Mouse (Mus musculus) right cerebral cortex, adult 18-20 months (tissue): ENCODE data around the gene Hebp2.

Experiments used
- DNase-seq: peaks from one replicate; pipeline ENCODE4 v3.0.0; 2022; ENCODE audit warnings: mixed read lengths

Hebp2 gene

GRCm38 (mm10) chr10:18507869-18508473, 37.9 kb downstream of the Hebp2 start:
- DNase-seq, result no peak

DNA sequence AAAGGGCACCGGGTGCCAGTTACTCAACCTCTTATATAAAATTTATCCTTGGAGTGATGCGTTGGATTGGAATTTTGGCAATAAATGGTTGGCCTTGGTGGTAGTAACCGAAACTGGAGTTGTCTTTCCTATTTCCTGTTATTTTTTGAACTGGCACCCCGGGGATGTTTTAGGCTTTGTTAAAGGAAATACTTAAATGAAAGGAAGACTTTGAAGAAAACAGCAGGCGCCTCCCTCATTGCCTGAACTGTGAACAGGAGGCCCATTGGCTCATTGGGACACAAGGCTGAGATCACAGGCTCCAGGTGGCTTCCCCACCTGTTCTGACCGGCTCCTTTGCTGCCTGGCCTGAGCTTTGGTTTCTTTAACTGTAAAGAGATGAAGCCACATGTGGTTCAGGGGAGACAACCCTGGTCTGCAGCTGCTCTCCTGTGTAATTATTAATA, 39.4 kb downstream of the Hebp2 start:
- no peak for DNase-seq

- DNase-seq, result no peak
Observed at GRCm38 (mm10) chr10:18505690-18506089, 40.2 kb downstream of the Hebp2 start.

DNA sequence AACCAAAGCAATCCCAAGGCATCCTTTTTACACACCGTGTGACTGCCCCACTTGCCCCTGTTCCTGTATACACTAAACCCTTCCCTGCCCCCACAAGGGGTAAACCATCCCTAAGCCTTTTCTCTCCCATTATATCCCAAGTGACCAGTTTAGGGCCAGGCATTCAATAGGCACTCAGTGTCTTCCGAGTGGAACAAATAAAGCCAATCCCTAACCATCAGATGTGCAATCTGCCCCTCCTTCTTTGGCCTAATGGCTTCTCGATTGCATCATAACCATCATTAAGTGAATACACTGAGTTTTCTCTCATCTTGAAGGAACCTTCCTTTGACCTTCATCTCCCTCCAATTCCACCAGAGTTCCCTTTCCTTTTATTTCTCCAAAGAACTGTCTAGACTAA, 43.9 kb downstream of the Hebp2 start:
- no peak for DNase-seq

GRCm38 (mm10) chr10:18497066-18497465, 48.8 kb downstream of the Hebp2 start:
- DNase-seq, result no peak

DNA sequence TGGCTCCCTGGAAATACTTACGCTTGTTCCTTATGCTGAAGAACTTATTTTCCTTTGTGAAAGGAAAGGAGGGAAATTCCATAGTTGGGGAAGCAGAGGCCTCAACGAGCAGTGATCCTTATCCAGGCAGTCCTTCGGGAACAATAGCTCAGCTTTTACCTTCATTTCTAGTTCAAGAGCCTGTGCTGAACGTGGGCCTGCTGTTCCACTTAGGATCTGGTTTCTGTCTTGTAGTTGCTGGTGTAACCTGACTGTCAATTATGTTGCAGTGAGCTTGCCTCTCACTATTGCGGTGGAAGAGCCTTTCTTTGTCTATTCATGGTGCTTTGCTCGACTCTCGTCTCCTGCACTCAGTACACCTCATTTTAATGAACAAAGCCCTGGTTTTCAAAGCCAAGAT, 51.6 kb downstream of the Hebp2 start:
- no peak for DNase-seq

DNA sequence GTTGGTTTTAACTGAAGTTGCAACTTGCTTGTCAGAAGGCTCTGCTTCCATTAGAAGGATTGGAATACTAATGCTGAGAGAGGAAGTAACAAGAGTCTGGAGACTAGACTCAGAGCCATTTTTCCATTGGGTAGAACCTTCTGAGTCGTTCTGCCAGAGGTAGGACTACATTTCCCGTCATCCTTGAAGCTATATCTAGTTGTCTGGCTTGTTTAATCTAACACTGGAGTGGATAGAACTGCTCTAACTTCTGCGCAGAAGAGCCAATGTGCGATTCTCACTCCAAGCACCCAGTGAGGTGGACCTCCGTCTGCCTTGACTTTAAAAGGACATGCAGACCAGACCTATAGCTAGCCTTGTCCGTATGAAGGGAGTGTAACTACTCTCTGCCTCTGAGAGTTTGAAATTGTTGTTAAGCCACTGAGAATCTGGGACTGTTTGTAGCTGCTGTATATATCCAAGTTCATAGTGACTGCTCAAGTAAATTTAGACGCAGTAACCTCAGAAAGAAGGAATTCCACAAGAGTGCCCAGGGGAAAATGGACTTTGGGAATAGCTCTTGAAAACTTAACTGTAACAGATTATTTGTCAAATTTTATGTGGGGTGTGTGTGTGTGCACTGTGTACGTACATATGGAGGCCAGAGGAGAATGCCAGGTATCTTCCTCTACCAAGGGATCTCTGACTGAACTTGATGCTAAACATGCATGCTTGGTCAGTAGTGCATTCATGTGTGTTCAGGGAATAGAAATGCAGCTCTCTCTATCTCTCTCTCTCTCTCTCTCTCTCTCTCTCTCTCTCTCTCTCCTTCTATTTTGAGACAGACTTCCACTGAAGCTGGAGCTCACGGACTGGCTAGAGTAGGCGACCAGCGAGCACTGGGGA, 52.6 kb downstream of the Hebp2 start:
- DNase-seq, result no peak

GRCm38 (mm10) chr10:18491952-18492351, 53.9 kb downstream of the Hebp2 start:
- no peak for DNase-seq

GRCm38 (mm10) chr10:18489936-18490335, 55.9 kb downstream of the Hebp2 start:
- no peak for DNase-seq
